In the genomic region with DNA sequence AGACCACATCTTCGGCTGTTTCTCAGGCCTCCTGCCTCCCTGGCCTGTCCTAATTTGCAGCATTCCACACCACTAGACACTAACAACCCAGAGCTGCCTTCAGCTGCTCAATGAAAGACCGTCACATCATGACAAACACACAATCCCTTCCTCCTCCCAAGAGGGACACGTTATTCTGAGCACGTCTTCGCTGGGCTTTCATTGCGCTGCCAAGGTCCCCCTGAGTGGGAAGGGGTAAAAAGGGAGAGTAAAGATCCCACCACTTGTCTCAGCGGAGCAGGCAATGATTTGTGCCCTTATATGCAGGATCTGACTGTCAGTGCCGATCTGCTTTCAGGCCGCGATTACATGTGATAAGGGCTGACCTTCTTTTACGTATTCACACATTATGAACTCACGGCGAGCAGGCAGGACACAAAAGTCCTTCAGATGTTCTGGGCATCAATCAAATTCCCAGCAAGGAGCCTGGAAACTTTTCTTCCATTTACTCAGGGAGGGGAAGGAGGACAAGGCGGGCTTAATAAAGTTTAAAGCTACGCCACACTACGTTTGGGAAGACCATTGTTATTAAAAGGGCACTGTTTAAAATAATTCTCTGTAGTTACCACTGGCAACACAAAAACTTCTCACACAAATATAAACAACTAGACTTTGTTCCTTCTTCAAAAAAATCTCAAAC, we compare ENCODE assay signal across 10 mouse cellular contexts.
DNase-seq lines count a peak whose midpoint lies in the region; ATAC-seq and TF ChIP-seq lines count a peak whose summit lies in the region.
"Had no signal": no experiment of that assay in that cellular context is flagged by ENCODE, and none has a peak within 500 bp of the region (broad histone marks: within the 10 kb centered on the region; RNA-seq: fewer than 3 reads in every experiment).

No protein-coding gene starts in this region.

- H3K27ac ChIP-seq in forebrain, embryonic 14.5 days (ENCODE audit: low read depth, low read length): peak overlapping the region; percentile 36
- H3K27ac ChIP-seq in midbrain, embryonic 14.5 days (replicated peaks; ENCODE audit: low read depth, low read length): peak overlapping the region; percentile 67; the same call in 1 of the 2 replicates
- H3K27ac ChIP-seq in gastrocnemius, adult 2 months: no peak overlapping the region
- no peak overlapping the region for H3K27ac ChIP-seq in kidney, embryonic 15.5 days
- H3K27ac ChIP-seq: embryonic facial prominence, embryonic 13.5 days had no signal

- peak overlapping the region; percentile 33; the same call in 1 of the 2 replicates for H3K9ac ChIP-seq in forebrain, embryonic 14.5 days (ENCODE audit: low read length)
- no peak overlapping the region; the same call in 1 of the 2 replicates for H3K9ac ChIP-seq in midbrain, embryonic 14.5 days (replicated peaks; ENCODE audit: low read length)
- H3K9ac ChIP-seq in kidney, embryonic 15.5 days: no peak overlapping the region
- H3K9ac ChIP-seq: embryonic facial prominence, embryonic 13.5 days had no signal

- ATAC-seq in forebrain, embryonic 14.5 days: peak; percentile 86
- ATAC-seq in midbrain, embryonic 14.5 days (ENCODE audit: low FRiP score, low TSS enrichment): peak; percentile 82
- no peak for ATAC-seq in megakaryocyte, adult 5-6 weeks (ENCODE audit: poor library complexity, severe bottlenecking)
- no peak for ATAC-seq in kidney, embryonic 15.5 days (replicated peaks; ENCODE audit: low FRiP score)

- H3K4me3 ChIP-seq in forebrain, embryonic 14.5 days (ENCODE audit: low read depth, low read length): no peak overlapping the region
- H3K4me3 ChIP-seq in midbrain, embryonic 14.5 days (replicated peaks; ENCODE audit: low read depth, low read length): peak overlapping the region; percentile 8; the same call in 1 of the 2 replicates
- no peak overlapping the region for H3K4me3 ChIP-seq in gastrocnemius, adult 2 months
- H3K4me3 ChIP-seq in kidney, embryonic 15.5 days (replicated peaks): no peak overlapping the region
- H3K4me3 ChIP-seq: embryonic facial prominence, embryonic 13.5 days had no signal

- 3% methylated on average over 16 of the region's 16 CpGs for WGBS in forebrain, embryonic 14.5 days
- 2% methylated on average over 16 of the region's 16 CpGs for whole genome bisulfite sequencing in midbrain, embryonic 14.5 days
- WGBS in kidney, embryonic 15.5 days: 45% methylated on average over 16 of the region's 16 CpGs

- no peaks in the 10 kb centered on the region for H3K9me3 ChIP-seq in forebrain, embryonic 14.5 days (replicated peaks; ENCODE audit: control insufficient read depth, low read length)
- H3K9me3 ChIP-seq in midbrain, embryonic 14.5 days (ENCODE audit: control insufficient read depth, low read length): no peaks in the 10 kb centered on the region
- H3K9me3 ChIP-seq in kidney, embryonic 15.5 days (replicated peaks): no peaks in the 10 kb centered on the region
- H3K9me3 ChIP-seq: embryonic facial prominence, embryonic 13.5 days had no signal

- H3K36me3 ChIP-seq in forebrain, embryonic 14.5 days (ENCODE audit: control insufficient read depth, insufficient read depth, low read length): no peaks in the 10 kb centered on the region
- H3K36me3 ChIP-seq in midbrain, embryonic 14.5 days (ENCODE audit: control insufficient read depth, insufficient read depth, low read length): no peaks in the 10 kb centered on the region
- no peaks in the 10 kb centered on the region for H3K36me3 ChIP-seq in kidney, embryonic 15.5 days
- H3K36me3 ChIP-seq: embryonic facial prominence, embryonic 13.5 days had no signal

- peak; percentile 5 for DNase-seq in cerebellum, adult 11-12 months
- no peak for DNase-seq in cerebellum, postnatal 36 days
- peak; percentile 2 for DNase-seq in ZHBTc4 (ENCODE audit: low read depth, low spot score)
- DNase-seq in forebrain, embryonic 14.5 days (ENCODE audit: low spot score): peak; percentile 82
- DNase-seq in midbrain, embryonic 14.5 days: peak; percentile 78
- no peak for DNase-seq in gastrocnemius, adult 2 months
- DNase-seq: lung, adult 18-20 months had no signal

- intact Hi-C loops in gastrocnemius, adult 2 months (cut with DNase I): no loop called here

- H3K4me2 ChIP-seq in forebrain, embryonic 14.5 days (ENCODE audit: low read length): peak overlapping the region; percentile 46
- H3K4me2 ChIP-seq in midbrain, embryonic 14.5 days (ENCODE audit: low read length): peak overlapping the region; percentile 48
- H3K4me2 ChIP-seq in kidney, embryonic 15.5 days: no peak overlapping the region
- H3K4me2 ChIP-seq: embryonic facial prominence, embryonic 13.5 days had no signal

- H3K4me1 ChIP-seq in forebrain, embryonic 14.5 days (ENCODE audit: control insufficient read depth, insufficient read depth, low read length): peaks cover 47% of the 10 kb centered on the region
- peaks cover 35% of the 10 kb centered on the region for H3K4me1 ChIP-seq in midbrain, embryonic 14.5 days (ENCODE audit: control insufficient read depth, insufficient read depth, low read length)
- H3K4me1 ChIP-seq in kidney, embryonic 15.5 days: peaks cover 30% of the 10 kb centered on the region

- H3K27me3 ChIP-seq in forebrain, embryonic 14.5 days (replicated peaks; ENCODE audit: control insufficient read depth, insufficient read depth, low read length): no peaks in the 10 kb centered on the region
- H3K27me3 ChIP-seq in midbrain, embryonic 14.5 days (ENCODE audit: control insufficient read depth, insufficient read depth, low read length): no peaks in the 10 kb centered on the region
- no peaks in the 10 kb centered on the region for H3K27me3 ChIP-seq in kidney, embryonic 15.5 days

- TF ChIP-seq CTCF in gastrocnemius, adult 2 months (IDR thresholded peaks at IDR 0.05): no peak

Comparison
In these comparisons a context has a peak if more than half of its experiments do, and no peak if none do; other contexts are left out.
1. DNase-seq: peak in cerebellum, adult 11-12 months (single experiment), ZHBTc4 (single experiment), forebrain, embryonic 14.5 days (single experiment) and midbrain, embryonic 14.5 days (single experiment); none in cerebellum, postnatal 36 days (0 of 2) and gastrocnemius, adult 2 months (single experiment).
2. ATAC-seq: peak in forebrain, embryonic 14.5 days (single experiment) and midbrain, embryonic 14.5 days (single experiment); none in megakaryocyte, adult 5-6 weeks (single experiment) and kidney, embryonic 15.5 days (single experiment).
3. H3K27ac ChIP-seq: peak in forebrain, embryonic 14.5 days (single experiment) and midbrain, embryonic 14.5 days (single experiment); none in gastrocnemius, adult 2 months (single experiment) and kidney, embryonic 15.5 days (single experiment).